Mouse (Mus musculus) cerebral cortex, adult 2 months (tissue): ENCODE measurements around the gene Cdyl.

Experiments
- WGBS: fragments of 180-500 bp; shearing (Covaris S2); methylation state at CpG from one replicate; pipeline ENCODE4 v1.1.7; 2018; 5-methylcytosine and 5-hydroxymethylcytosine counted together

Gene Cdyl

GRCm38 (mm10) chr13:35760372-35760771, 100.7 kb downstream of the Cdyl start:
- 87% methylated on average over 2 of the region's 2 CpGs for WGBS

DNA sequence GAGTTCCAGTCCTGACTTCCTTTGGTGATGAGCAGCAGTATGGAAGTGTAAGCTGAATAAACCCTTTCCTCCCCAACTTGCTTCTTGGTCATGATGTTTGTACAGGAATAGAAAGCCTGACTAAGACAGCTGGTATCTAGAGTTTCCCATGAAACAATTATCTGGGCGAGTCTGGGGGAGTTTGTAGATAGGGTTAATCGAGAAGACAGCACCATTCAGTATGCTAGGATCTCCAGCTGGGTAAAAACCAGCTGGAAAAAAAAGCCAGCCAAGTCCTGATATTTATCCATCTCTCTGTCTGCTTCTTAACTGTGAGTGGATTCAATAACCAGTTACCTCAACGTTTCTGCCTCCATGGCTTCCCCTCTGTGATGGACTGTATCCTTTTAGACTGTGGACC, 104.9 kb downstream of the Cdyl start:
- 66% methylated on average over 3 of the region's 3 CpGs for WGBS

GRCm38 (mm10) chr13:35765817-35766216, 106.2 kb downstream of the Cdyl start:
- 70% methylated on average over 2 of the region's 2 CpGs for WGBS

- 80% methylated on average over 2 of the region's 2 CpGs for WGBS
These were observed 110.0 kb downstream of the Cdyl start for GRCm38 (mm10) chr13:35769673-35770072.

- WGBS, result 89% methylated on average over 9 of the region's 9 CpGs
These were observed 110.8 kb downstream of the Cdyl start for GRCm38 (mm10) chr13:35770421-35770820.

DNA sequence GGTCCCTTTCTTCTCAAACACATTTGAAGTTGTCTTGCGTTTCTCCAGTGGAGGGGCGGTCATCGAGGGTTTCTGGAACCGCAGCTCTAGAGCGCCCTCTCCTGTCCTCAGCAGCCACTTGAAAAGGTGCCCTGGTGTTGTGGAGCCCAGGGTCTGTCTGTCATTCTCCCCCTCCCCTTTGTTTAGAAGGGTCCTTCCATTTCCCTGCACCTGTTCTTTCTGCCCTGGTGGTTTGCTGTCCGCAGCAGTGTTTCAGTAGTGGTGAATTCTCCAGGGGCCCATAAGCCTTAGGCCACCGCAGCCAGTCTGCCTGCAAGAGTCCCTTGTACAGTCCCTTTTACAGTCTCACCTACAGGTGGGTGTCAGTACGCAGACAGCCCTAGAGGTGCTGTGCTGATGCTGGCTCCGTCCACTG, 112.3 kb downstream of the Cdyl start:
- WGBS, result 68% methylated on average over 9 of the region's 9 CpGs

DNA sequence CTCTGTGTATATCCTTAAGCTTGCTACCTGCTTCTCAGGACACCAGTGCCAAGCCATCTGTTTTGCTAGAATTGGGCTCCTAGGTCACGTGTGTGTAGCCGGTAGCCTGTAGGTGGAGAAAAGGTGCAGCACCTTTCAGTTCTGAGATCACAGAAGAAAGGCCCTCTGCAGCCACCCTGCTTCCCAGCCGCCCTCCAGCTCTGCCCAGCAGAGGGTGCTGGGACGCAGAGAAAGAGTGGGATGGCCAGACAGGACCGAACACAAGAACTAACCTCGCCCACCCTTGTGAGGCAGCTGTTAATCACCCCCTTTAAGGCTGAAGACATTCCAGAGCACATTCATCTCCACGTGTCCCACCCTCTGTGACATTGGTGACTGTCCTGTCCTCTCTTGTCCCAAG, 114.1 kb downstream of the Cdyl start:
- 73% methylated on average over 7 of the region's 7 CpGs for WGBS

GRCm38 (mm10) chr13:35776123-35776522, 116.5 kb downstream of the Cdyl start:
- WGBS, result 69% methylated on average over 7 of the region's 7 CpGs

GRCm38 (mm10) chr13:35780714-35781113, 121.1 kb downstream of the Cdyl start:
- WGBS, result 84% methylated on average over 3 of the region's 3 CpGs

GRCm38 (mm10) chr13:35781755-35782154, 122.1 kb downstream of the Cdyl start:
- 45% methylated on average over 3 of the region's 3 CpGs for WGBS

DNA sequence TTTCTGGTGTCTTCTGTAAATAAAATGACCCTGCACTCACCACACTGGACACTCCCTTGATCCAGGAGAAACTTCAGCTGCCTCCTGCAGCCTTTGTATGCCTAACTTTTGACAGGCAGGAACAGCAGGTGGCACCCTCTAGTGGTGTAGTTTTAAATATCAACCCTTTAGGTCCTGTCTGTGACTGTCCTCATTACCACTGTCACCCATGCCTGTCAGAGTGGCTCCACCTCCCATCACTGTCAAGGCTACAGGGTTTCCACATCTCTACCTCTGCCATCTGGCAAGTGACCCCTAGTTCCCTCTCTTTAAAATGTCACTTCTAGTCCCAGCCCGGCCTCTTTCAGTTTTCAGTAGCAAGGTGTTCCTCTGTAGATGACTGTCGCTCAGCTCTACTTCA, 123.3 kb downstream of the Cdyl start:
- WGBS, result 92% methylated on average over 2 of the region's 2 CpGs

DNA sequence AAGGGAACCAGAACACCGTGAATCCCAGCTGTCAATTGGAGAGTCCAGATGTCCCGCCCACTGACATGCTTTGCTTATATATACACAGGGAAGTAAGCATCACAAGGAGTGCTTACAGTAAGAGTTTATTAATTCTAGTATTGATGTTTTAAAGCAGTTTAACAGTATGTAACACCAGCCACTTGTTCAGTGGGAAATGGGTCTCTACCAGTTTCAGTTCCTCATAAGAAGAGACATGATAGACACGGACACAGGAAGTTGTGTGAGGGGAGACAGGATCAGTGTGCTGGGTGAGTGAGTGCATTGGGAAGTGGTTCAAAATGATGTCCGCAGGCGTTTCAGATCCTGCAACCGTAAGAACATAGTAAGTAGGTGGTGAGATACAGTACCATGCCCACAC, 123.9 kb downstream of the Cdyl start:
- 65% methylated on average over 6 of the region's 6 CpGs for WGBS

DNA sequence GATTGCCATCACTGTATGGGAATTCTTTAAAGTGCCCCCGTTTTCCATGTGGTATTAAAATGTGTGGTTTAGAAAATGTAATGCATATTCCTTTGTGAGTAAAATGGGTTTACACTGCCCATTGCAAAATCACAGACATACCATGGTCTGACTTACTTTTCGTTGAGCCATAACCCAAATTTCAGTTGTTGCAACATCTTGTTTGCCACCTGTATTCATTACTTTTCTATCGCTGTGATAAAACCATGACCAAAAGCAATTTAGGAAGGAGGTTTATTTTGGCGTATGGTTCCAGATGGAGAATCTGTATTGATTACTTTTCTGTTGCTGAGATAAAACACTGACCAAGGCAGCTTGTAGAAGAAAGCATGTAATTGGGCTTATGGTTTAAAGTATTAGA, 124.6 kb downstream of the Cdyl start:
- 94% methylated on average over 4 of the region's 4 CpGs for WGBS

- WGBS, result 71% methylated on average over 5 of the region's 5 CpGs
These were observed 125.8 kb downstream of the Cdyl start for GRCm38 (mm10) chr13:35785330-35785939.

DNA sequence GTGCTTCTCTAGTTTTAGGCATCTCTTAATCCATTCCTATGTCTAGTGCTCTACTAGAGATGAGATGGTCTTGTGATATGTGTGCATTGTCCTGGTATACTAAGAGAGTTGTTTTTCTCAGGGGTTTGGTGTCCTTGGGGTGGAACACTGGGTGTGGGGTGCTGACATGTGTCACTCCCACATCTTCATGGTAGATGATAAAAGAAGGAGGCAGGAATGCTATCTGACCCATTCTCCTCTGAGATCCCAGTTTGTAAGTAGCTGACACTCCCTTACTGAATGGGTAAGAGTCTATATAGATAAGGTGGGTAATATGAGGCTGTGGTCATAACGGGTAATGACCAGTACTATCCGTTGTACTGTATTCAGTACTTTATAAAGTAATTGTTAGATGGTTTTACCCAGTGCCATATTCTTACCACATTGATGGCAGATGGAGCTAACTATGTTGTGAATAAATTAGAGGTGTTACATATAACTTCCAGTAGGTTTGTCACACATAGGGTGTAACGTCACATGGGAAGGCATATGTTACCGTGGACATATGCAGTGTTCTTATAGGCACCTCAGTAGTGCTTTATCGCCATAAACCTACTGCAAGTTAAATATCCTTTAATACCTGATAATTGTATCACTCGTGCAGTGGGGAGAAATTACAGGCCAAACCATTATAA, 127.2 kb downstream of the Cdyl start:
- WGBS, result 72% methylated on average over 6 of the region's 6 CpGs

DNA sequence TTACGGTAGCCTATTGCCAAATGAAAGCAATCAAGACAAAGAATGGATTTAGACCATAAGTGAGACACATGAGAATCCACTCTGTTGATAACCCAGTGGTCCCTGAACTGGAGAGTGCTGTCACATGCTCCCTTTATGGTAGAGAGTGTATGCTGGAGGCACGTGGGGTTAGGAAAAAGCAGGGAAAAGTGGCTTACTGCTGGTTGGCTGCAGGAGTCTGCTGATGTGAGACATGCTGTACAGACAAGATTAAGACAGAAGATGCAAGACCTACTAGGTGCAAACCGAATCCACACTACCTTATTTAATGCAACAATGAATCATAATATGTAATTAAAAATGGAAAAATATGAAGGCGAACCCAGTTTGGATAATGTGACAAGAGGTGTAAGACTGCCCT, 129.9 kb downstream of the Cdyl start:
- 90% methylated on average over 4 of the region's 4 CpGs for WGBS

- WGBS, result 80% methylated on average over 4 of the region's 4 CpGs
These were observed 130.8 kb downstream of the Cdyl start for GRCm38 (mm10) chr13:35790431-35790830.

DNA sequence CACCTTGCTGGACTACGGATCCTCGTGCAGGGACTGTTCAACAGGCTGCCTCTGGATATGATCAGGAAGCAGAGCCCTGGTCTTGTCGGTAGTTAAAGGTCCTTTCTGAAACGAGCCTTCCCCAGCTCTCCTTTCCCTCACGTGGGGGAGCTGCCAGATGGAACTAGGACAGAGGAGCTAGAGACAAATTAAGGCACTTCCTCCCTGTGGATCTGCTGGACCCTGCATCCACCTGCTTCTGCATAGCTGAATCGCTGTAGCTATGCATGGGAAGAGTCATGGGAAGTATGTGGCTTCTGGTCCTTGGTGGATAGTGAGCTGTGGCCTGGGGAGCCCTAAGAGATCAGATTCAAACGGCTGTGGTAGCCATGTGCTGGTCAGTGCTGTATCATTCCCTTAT, 134.7 kb downstream of the Cdyl start:
- WGBS, result 65% methylated on average over 7 of the region's 7 CpGs

GRCm38 (mm10) chr13:35794774-35795173, 135.1 kb downstream of the Cdyl start:
- 93% methylated on average over 4 of the region's 4 CpGs for WGBS

DNA sequence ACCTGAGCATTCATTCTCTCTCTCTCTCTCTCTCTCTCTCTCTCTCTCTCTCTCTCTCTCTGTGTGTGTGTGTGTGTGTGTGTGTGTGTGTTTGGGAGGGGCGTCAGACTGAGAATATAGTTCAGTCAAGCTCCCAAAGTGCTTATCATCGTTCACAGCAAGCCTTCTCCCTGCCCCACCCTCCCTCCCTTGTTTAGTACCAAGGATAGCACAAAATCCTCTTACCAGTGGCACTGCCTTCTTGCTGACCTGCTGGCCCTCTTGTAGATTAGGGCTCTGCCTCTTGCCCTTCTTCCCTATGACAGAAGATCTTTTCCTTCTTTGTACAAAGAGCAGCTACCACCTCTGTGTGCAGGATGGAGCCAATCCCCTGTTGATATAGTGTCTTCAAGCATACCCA, 136.3 kb downstream of the Cdyl start:
- WGBS, result 48% methylated on average over 2 of the region's 2 CpGs

DNA sequence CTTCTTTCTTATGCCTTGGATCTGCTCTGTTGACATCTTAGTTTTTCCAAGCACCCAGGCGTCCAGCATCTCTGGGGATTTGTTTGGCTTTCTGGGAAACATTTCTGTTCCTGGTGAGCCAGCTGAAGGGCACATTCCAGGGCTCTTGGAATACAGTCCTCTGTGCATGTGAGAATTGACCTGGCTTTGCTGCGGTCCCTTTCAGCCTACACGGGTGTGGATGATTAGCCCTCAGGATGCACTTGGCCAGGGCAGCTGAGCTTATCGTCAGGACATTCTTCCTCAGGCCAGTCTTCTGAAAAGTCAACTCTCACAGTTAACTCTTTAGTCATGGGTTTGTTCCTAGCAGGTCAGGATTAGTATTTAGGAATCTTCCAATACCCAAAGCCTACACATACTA, 136.7 kb downstream of the Cdyl start:
- 72% methylated on average over 4 of the region's 4 CpGs for WGBS

DNA sequence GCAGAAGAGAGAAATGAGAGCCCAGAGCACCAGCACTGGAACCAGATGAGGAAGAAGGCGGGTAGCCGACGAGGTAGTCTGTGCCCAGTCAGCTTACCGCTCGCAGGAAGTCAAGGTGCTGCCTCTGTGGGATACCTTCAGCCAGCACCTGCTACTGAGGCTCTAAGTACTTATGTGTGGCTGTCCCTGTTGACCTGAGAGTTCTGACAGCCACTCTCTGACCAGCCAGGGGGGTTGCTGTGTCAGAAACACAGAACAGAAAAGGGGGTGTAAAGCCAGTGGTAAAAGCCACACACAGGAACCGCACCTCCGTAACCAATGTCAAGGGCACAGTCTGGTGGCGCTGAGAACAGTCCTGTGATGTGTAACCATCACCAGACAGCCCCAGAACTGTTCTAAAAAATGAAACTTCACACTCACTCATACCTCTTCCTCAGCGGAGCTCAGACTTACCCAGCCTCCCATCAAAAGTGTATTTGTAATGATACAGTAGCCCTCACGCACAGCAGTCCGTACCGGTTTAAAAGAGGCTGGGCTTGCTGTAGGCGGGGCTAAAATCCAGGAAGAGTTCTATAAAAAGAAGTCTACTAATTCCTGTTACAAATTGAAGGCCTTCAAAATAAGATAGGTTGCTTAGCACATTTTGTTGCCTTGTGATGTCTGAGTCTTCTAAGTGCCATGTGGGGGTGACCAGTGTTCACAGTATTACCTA, 138.3 kb downstream of the Cdyl start:
- 92% methylated on average over 13 of the region's 13 CpGs for WGBS

DNA sequence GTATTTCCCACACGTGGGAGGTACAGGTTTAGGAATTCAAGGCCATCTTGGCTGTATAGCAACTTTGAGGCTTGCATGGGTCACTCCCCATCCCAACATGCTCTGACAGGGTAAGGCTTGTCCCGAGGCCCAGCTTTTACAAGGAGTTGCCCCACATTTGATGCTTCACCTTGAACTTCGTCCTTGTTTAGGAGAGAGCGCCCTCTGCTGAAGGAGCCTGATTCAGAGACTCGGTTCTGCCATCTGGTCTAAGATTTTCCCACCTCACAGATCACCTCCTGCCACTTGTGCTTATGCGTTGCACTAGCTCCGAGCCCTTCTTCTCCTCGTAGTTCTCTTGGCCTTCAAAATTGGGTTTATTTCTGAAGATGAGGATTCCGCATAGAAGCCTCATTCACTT, 139.0 kb downstream of the Cdyl start:
- 60% methylated on average over 9 of the region's 9 CpGs for WGBS
